Mouse (Mus musculus) gastrocnemius, postnatal 4 days (tissue): ENCODE measurements around the gene Mrpl57. TPM values are rescaled to one million over a fixed set of nuclear protein-coding genes. Genes with fewer than 3 reads are reported as not detected.

Experiments
- DNase-seq, 2 experiments: peaks; one replicate each; pipeline ENCODE4 v3.0.0; 2021 to 2022; ENCODE audit warnings: low spot score in 2 of 2, mixed read lengths in 2 of 2
- microRNA-seq: library from miRNA; unstranded; fragments of <30 nt; microRNA quantifications from one replicate; pipeline ENCODE4 v1.2.0, GENCODE M21; 2021
- total RNA-seq, 2 experiments: library from RNA; stranded (reverse); gene quantifications; 2 replicates each; pipeline ENCODE4 v1.2.3; 2021

Gene Mrpl57
- total RNA-seq, 2 experiments from 2014 or later, result 68.5 to 73.3 TPM

DNA sequence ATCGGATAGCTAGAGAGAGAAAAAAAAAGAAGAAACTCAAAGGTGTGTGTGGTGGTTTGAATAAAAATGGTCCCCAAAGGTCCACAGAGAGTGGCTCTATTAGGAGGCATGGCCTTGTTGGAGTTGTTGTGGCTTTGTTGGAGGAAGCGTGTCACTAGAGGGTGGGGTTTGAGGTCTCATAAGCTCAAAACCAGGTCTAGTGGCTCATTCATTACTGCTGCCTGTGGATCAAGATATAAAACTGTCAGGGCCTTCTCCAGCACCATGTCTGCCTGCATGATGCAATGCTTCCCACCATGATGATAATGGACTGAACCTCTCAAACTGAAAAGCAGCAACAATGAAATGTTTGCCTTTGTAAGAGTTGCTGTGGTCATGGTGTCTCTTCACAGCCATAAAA is 32.6 kb downstream of the Mrpl57 start:
- no peak for DNase-seq

DNA sequence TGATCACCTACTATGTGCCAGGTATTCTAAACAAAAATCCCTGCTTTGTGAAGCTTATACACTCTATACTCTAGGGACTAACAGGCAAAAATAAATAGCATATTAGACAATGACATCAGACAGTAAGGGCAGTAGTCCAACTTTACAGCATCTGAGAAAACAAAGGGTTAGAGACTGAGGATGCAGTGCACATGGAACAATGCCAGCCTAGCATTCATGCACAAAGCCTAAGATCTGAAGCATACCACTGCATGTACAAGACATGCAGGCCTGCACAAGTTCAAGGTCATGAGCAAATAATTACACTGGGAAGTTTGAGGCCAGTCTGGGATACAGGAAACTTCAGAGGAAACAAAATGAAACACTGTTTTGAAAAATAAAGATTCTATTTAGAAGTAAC is 33.5 kb downstream of the Mrpl57 start:
- DNase-seq, result no peak

DNA sequence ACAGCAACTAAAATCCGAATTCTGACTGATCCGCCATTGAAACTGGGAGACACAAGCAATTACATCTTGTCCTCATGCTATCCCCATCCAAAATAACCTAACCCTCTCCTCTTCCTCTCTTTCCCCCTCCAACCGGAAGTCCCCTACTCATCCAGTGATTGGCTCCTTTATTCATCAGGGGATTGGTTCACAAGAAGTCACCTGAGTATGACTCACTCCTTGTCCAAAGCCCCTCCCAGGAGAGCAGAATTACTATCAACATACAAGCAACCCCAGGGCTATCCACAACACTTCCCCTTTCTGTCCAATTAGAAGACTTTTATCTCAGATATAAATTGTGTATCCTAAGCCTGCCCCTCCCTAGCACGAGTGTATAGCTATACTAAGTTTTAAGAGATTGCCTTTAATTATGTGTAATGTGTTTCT is 36.0 kb downstream of the Mrpl57 start:
- no peak for DNase-seq

DNA sequence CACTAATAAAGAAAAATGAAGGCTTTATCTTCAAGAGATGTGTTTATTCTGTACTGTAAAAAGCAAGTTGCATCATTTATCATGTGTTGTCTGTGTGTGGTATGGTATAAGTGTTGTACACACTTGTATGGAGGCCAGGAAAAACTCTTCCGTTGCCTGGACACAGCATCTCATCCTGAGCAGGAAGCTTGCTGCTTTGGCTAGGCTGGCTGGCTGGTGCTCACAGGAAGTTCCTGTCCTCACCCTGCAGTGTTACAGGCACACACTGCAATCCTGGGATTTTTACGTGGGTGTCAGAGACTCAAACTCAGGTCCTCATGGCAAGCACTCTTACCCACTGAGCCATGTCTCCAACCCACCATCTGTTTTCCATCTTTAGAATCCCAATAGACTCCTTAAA is 37.1 kb downstream of the Mrpl57 start:
- DNase-seq, result no peak

DNA sequence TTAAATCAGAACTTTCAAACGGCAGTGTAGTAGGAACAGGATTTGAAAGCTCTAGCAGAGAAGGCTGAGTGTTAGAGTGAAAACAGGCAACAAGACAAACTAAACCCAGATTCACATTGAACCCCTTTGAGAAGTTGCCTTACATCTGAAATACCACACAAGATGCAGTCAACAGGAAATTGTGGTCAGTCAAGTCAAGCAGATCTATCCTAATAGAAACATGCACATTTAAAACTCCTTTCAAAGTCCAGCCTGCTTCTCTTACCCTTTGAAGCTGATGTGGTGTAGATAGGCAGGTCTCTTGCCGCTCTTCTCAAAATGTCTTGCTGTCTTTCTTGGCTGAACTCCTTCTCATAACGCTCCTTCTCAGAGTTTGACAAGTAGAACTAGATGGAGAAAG is 39.2 kb downstream of the Mrpl57 start:
- DNase-seq, result no peak

DNA sequence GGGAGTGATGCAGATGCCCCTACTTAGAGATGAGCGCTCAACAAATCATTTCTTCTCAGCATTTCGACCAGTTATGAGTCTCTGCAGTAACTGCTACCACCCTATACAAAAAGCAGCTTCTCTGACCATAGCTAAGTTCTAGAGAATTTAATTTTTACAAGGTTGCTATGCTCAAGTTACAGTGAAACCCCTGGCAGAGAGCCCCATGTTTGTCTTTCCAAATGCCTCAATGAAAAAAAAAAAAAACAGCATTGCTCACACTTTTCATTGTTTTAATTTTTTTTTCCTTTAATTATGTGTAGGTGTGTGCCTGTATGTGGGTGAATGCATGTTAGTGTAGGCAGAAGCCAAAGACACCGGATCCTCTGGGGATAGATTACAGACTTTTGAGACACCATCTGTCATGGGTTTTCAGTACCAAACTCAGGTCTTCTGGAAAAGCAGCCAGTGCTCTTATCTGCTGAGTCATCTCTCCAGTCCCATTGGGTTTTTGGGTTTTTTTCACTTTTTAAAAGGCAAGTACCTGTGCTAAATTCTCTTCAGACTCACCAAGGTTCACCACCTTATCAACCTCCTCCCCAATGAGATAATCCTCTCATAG is 40.7 kb downstream of the Mrpl57 start:
- no peak for DNase-seq

DNA sequence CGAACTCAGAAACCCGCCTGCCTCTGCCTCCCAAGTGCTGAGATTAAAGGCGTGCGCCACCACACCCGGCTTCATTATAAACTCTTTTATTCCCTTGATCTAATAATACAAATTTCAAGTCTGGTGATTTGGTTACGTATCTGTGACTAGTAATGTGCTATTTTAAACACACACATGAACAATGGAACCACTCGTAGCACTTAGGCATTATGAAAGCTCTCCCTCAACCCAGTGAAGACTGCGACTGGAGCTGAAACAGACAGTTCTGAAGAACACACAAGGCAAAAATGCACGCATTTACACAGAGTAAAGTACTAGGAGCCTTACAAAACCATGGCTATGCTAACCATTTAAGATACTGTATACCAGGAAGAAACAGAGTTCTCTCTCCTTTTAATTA is 51.9 kb downstream of the Mrpl57 start:
- DNase-seq, result no peak

Small RNAs within 50 kb of the gene (microRNA-seq; reads per million reads assigned to microRNA genes)
- not detected for gene Mir3077

Other genes with a start within 250 kb of the Mrpl57 start
- gene Xpo4, start 160.8 kb upstream of the Mrpl57 start, total RNA-seq, result 10 to 100 TPM; 21.6 to 21.7 TPM
- 1 to 10 TPM in 1 of 2 experiments, not detected in 1; 1.9 TPM for gene Gm49361, start 80.1 kb upstream of the Mrpl57 start, total RNA-seq
- gene Lats2, start 67.8 kb upstream of the Mrpl57 start, total RNA-seq, result 10 to 100 TPM; 37.1 to 39.2 TPM
- gene Sap18, start 28.1 kb upstream of the Mrpl57 start, total RNA-seq, result 10 to 100 TPM; 55.1 to 58.3 TPM
- 1 to 10 TPM; 4.8 to 4.9 TPM for gene Ska3, start within 50 bp of the Mrpl57 start, total RNA-seq
- 10 to 100 TPM; 27.2 to 28.2 TPM for gene Zdhhc20, start 64.0 kb downstream of the Mrpl57 start, total RNA-seq
- 10 to 100 TPM; 73.4 to 80.4 TPM for gene Micu2, start 173.0 kb downstream of the Mrpl57 start, total RNA-seq
- 1 to 10 TPM; 4.6 to 5.0 TPM for gene Fgf9, start 244.3 kb downstream of the Mrpl57 start, total RNA-seq